Mouse (Mus musculus) midbrain, embryonic 14.5 days (tissue): ENCODE results near the gene Stk32b. TPM values are rescaled to one million over a fixed set of nuclear protein-coding genes. Genes with fewer than 3 reads are reported as not detected.
A peak's percentile ranks its signal among the peaks of the same experiment; 100 is the strongest.

Experiments used
- ATAC-seq: fragments of 200-750 bp; cut with Nextera tagmentation; 2 replicates; pipeline ENCODE4 v1.8.0; 2017; ENCODE audit warnings: moderate number of reproducible peaks, moderate library complexity; ENCODE audit not compliant: low FRiP score, low TSS enrichment
- DNase-seq: peaks from one replicate; pipeline ENCODE4 v3.0.0-alpha.2; 2015
- H3K27ac ChIP-seq: fragments of 300-500 bp; sonication (generic); replicated peaks from 2 replicates; pipeline ENCODE4 v1.5.1; 2014; ENCODE audit warnings: mild to moderate bottlenecking, low read depth, low read length, moderate library complexity
- H3K27me3 ChIP-seq: fragments of 300-500 bp; sonication (generic); 2 replicates; pipeline ENCODE4 v1.6.1; 2014; ENCODE audit warnings: low read length, control low read depth, mixed read lengths; ENCODE audit not compliant: control insufficient read depth, insufficient read depth
- H3K36me3 ChIP-seq: fragments of 300-500 bp; sonication (generic); 2 replicates; pipeline ENCODE4 v1.6.1; 2014; ENCODE audit warnings: low read length, control low read depth; ENCODE audit not compliant: control insufficient read depth, insufficient read depth
- H3K4me1 ChIP-seq: fragments of 300-500 bp; sonication (generic); 2 replicates; pipeline ENCODE4 v1.6.1; 2014; ENCODE audit warnings: mild to moderate bottlenecking, antibody characterized with exemption, low read length, control low read depth; ENCODE audit not compliant: control insufficient read depth, insufficient read depth
- H3K4me2 ChIP-seq: fragments of 300-500 bp; sonication (generic); 2 replicates; pipeline ENCODE4 v1.6.1; 2014; ENCODE audit warnings: mild to moderate bottlenecking, low read length, moderate library complexity
- H3K4me3 ChIP-seq: fragments of 300-500 bp; sonication (generic); replicated peaks from 2 replicates; pipeline ENCODE4 v1.5.1; 2014; ENCODE audit warnings: low read depth, low read length
- H3K9ac ChIP-seq: fragments of 300-500 bp; sonication (generic); replicated peaks from 2 replicates; pipeline ENCODE4 v1.6.1; 2014; ENCODE audit warnings: mild to moderate bottlenecking, low read length, moderate library complexity
- H3K9me3 ChIP-seq: fragments of 300-500 bp; sonication (generic); 2 replicates; pipeline ENCODE4 v1.6.1; 2016; ENCODE audit warnings: low read length, control low read depth, mixed read lengths; ENCODE audit not compliant: control insufficient read depth
- WGBS: fragments of 180-500 bp; shearing (Covaris S2); extraction: QIAGEN DNeasy Blood & Tissue Kit; methylation state at CpG from one replicate; pipeline ENCODE4 v1.1.7; 2014; 5-methylcytosine and 5-hydroxymethylcytosine counted together
- polyA plus RNA-seq: library from polyadenylated mRNA; unstranded; fragments of >200 nt; fragmentation: Nextera tagmentation; extraction: Ambion mirVana; gene quantifications from 2 replicates; pipeline ENCODE4 v1.2.1, GENCODE M21; 2014

Gene Stk32b
- polyA plus RNA-seq = 24.5 and 33.4 TPM in 2 replicates

DNA sequence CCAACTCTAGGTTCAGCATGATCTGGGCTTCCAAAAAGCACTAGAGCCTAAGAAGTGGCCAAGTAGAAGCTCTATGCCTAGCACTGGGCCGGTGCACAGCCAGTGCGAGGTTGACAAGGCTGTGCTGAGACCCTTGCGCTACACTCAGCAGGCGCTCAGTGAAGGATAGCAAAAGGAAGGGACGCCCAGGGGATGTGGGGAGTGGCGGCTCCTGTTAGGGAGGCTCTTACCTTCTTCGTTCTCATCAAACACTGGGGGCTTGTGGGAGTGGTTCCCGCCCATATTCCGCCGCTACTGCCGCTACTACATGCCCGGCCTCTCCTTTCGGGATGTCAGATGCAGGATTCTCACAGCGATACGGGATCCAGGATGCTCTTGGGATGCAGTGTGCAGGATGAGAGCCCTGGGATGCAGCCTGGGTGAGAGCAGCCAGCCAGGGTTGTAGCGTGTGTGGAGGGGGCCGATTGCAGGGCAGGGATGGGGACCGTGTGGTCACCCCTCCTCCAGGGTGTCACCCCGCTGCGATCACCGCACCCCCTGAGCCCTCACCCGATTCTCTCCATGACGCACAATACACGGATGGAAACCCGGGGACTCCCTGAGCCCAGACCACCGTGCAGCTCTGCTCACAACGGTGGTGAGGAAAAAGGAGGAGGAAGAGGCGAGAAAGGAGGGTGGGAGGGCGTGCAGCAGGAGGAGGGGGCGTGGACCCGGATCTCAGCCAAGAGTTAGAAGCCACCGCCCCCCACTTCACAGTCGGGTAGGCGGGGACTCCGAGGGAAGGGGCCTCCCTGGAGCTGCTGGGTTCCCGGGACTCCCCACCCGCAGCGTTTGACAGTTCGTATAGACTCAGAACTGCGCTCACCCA is at the start of gene Stk32b:
TSS of gene Stk32b (minus strand) at position 667 of the 868 bp plus-strand sequence.
- WGBS = under 1% methylated on average over 40 of the region's 40 CpGs

DNA sequence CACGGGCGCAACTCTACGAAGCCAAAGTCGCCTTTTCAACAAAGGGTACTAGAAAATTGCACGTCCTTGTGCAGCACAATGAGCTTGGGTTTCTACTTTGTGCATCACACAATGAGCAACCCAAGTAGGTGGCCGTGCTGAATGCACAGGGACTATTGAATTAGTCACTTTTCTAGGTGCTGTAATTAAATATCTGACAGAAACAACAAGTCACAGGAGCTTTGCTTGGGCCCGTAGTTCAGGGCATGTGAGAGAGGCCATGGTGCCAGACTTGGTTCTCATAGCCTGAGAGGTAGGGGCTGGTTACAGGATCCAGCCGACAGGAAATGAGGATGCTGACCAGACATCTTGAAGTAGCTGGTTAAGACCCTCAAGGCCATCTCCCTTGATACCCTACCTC is 48.9 kb upstream of the Stk32b start:
- ATAC-seq = no peak
- Histone ChIP-seq H3K4me2 (no peak overlapping the region), H3K27me3 (no peaks in the 10 kb centered on the region)

More for the DNA sequence above, at the start of gene Stk32b:
- Histone ChIP-seq H3K27ac (peak within 1 kb of the TSS; percentile 85), H3K4me1 (0 out of 2 replicates have a peak, but pooled peaks cover 4% of the 10 kb centered on the region), H3K4me2 (peak within 1 kb of the TSS; percentile 77), H3K4me3 (peak within 1 kb of the TSS; percentile 60), H3K27me3 (peaks cover 12% of the 10 kb centered on the region; the same call in 1 of the 2 replicates), H3K9ac (peak within 1 kb of the TSS; percentile 83), H3K36me3 (no peaks in the 10 kb centered on the region), H3K9me3 (no peaks in the 10 kb centered on the region; the same call in 1 of the 2 replicates)
- ATAC-seq = peak; percentile 87
- peak; percentile 87 for DNase-seq

DNA sequence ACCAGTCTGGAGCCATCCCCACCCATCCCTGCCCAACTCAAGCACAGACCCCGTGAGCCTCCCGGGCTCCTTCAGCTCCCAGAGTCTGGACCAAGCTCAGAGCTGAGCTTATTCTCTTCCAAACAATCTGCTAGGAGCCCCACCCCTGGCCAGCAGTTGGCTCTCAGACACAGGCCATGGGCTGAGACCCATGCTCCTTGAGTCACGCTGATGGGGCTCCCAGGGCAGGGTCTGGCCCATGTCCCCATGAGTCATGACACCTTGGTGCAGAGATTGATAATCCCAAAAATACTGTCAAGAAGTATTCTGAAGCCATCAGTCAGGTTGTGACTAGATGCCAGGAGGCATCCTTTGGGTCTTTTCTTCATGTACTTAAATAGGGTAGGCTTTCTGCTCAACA is 45.1 kb upstream of the Stk32b start:
- Histone ChIP-seq H3K9me3 (no peaks in the 10 kb centered on the region), H3K27ac (no peak overlapping the region), H3K27me3 (no peaks in the 10 kb centered on the region), H3K36me3 (no peaks in the 10 kb centered on the region), H3K9ac (no peak overlapping the region), H3K4me3 (no peak overlapping the region), H3K4me1 (no peaks in the 10 kb centered on the region), H3K4me2 (no peak overlapping the region)
- ATAC-seq = no peak
- no peak for DNase-seq
- 91% methylated on average over 3 of the region's 3 CpGs for WGBS

More for the DNA sequence above, 48.9 kb upstream of the Stk32b start:
- no peak for DNase-seq
- WGBS = 18% methylated on average over 8 of the region's 8 CpGs
- H3K27ac ChIP-seq = no peak overlapping the region
- no peaks in the 10 kb centered on the region for H3K36me3 ChIP-seq
- H3K4me1 ChIP-seq = 0 out of 2 replicates have a peak, but pooled peaks cover 7% of the 10 kb centered on the region
- no peak overlapping the region for H3K9ac ChIP-seq
- H3K4me3 ChIP-seq = no peak overlapping the region
- no peaks in the 10 kb centered on the region for H3K9me3 ChIP-seq

DNA sequence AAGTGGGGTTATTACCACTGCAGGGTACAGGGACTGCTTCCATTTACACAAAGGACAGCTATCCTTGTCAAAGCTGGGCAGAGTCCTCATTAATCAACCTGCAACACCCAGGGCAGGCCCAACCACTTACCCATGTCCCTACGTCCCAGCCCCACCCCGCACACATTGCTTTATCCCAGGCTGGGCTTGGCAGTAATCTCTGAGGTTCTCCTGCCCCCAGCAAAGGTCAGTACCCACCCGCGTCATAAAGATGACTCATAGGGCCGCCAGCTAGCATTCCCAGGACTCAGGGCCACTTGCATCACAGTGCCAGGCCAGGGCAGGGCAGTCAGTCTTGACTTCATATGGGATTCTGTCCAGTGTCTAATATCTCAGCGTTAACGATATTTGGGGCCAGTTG is 36.4 kb upstream of the Stk32b start:
- Histone ChIP-seq H3K4me1 (no peaks in the 10 kb centered on the region), H3K36me3 (no peaks in the 10 kb centered on the region), H3K9ac (no peak overlapping the region), H3K27me3 (no peaks in the 10 kb centered on the region), H3K27ac (no peak overlapping the region), H3K4me3 (no peak overlapping the region), H3K9me3 (no peaks in the 10 kb centered on the region), H3K4me2 (no peak overlapping the region)
- ATAC-seq (no peak), DNase-seq (no peak)
- WGBS = 85% methylated on average over 7 of the region's 7 CpGs

DNA sequence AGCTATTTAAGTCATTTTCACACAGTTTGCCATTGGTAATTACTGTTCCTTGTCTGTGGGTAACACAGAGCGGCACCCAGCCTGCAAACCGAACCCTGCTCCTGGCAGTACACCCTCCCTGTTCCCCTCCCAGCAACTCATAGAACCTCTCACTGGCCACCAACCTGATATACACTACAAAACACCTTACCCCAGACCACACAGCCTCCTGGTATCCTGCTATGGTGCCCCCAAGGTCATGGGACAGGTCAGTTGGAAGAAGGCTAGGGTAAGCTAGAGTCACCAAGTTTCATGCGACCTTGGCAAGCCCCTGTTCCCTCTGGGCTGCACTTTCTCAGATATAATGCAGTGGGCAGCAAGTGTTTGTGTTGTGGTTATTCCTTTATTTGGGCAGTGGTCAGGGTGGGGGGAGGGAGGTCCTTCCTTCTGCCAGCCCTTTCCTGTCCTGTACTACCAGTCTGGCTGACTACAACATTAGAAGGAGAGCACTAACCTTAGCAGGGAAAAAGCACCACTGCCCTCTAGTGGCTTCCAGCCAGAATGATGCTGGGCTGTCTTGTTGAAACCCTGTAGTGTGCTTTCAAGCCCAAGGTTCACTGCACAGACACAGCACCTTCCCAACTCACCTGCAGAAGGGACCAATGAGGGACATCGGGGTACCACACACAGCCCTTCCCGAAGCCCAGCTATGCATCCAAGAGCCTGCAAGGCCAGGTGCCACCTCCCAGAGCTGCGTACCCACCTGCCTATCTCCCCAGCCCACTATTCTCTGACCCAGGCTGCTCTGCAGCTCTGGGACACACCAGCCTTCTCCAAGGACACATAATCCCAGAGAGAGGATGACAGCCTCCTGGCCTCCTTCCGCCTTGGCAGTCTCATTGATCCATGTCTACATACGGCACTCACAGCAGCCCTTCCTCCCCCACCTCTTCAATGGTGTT is 35.3 kb upstream of the Stk32b start:
- Histone ChIP-seq H3K4me1 (no peaks in the 10 kb centered on the region), H3K9me3 (no peaks in the 10 kb centered on the region), H3K4me2 (no peak overlapping the region), H3K36me3 (no peaks in the 10 kb centered on the region), H3K4me3 (no peak overlapping the region), H3K9ac (no peak overlapping the region), H3K27me3 (no peaks in the 10 kb centered on the region), H3K27ac (no peak overlapping the region)
- DNase-seq (peak; percentile 91), ATAC-seq (peak; percentile 62)
- WGBS = 60% methylated on average over 8 of the region's 8 CpGs

DNA sequence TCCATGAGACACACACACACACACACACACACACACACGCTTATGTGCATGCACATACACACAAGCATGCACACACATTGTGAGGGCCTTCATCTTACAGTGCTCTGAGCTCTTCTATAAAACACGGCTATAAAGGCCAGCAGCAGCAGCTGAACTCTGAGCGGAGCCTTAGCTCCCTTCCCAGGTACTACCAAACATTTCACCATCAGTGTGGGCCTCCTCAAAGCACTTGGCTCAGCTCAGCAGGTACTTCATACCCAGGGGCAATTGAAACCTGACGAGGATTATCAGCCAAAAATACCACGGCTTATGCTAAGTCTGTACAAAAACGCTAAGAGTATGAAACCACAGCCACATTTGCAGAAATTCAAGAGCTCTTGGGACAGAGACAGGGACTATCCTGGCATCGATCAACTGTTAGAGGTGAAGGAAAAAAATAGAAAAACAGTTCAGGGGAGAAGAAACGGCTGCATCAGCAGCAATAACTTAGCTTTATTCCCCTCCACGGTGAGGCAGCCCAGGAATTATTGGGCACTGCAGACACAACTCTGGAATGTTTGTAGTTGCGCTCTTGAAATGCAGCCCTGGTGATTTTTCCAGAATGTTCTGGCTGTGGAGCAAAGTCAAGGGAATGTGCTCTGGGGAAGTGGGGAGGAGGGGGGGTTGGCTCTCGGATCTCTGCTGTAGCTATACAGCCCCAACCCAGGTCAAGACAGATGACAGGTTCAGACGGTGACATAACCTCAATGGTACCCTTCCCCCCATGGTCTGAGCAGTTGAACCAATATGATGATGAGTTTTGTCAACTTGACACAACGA is 27.1 kb upstream of the Stk32b start:
- DNase-seq (no peak), ATAC-seq (no peak)
- peaks cover 7% of the 10 kb centered on the region; the same call in 1 of the 2 replicates for H3K9me3 ChIP-seq
- no peak overlapping the region for H3K4me2 ChIP-seq
- no peaks in the 10 kb centered on the region for H3K36me3 ChIP-seq
- no peak overlapping the region for H3K9ac ChIP-seq
- H3K4me3 ChIP-seq = no peak overlapping the region
- no peaks in the 10 kb centered on the region for H3K27me3 ChIP-seq
- H3K27ac ChIP-seq = no peak overlapping the region
- no peaks in the 10 kb centered on the region for H3K4me1 ChIP-seq
- WGBS = 80% methylated on average over 13 of the region's 13 CpGs

DNA sequence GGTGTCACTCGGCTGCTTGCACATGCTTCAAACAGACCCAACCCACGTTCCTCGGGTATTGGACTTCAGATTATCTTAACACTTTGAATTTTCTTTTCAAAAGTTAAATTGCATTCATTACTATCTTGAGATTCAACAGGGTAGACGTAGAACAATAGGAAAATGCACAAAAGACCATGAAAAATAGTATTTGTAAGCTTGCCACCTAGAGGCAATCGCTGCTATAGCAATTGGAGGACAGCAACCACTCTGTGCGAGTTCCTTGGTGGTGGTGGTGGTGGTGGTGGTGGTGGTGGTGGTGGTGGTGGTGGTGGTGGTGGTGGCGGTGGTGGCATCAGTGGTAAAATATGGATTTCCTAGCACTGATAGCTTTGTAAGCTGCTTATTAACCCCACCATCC is 19.2 kb upstream of the Stk32b start:
- no peaks in the 10 kb centered on the region for H3K27me3 ChIP-seq
- H3K4me3 ChIP-seq = no peak overlapping the region
- H3K4me1 ChIP-seq = no peaks in the 10 kb centered on the region
- no peak overlapping the region for H3K9ac ChIP-seq
- no peak overlapping the region for H3K4me2 ChIP-seq
- peak; percentile 44 for DNase-seq
- WGBS = 51% methylated on average over 7 of the region's 7 CpGs
- no peaks in the 10 kb centered on the region for H3K9me3 ChIP-seq
- ATAC-seq = no peak
- no peaks in the 10 kb centered on the region for H3K36me3 ChIP-seq
- H3K27ac ChIP-seq = no peak overlapping the region

DNA sequence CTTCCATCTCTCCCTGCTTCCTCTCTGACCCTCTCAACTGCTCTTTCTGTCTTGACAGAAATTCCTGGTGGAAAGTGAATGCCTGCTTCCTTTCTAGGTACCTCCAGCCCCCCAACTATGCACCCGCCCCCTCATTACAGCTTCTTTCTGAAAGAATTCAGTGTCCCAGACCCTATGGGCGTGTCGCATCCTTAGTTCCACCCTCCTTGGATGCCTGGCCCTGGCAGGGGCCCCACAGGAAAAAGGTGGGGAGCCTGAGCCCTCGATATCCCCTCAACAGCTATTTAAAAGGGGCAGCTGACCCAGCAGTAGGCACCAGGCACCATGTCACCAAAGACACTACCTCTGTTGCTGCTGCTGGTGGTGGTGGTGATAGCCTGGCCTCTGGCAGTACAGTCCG is 18.3 kb upstream of the Stk32b start, which contains the start of gene Cytl1:
TSS of gene Cytl1 (plus strand) at position 296 of the 400 bp plus-strand sequence.
- H3K36me3 ChIP-seq = no peaks in the 10 kb centered on the region
- DNase-seq = no peak

More for the DNA sequence above, 18.3 kb upstream of the Stk32b start, which contains the start of gene Cytl1:
- H3K27ac ChIP-seq = no peak within 1 kb of the TSS
- ATAC-seq = no peak
- no peaks in the 10 kb centered on the region for H3K27me3 ChIP-seq
- no peaks in the 10 kb centered on the region for H3K9me3 ChIP-seq
- no peak within 1 kb of the TSS for H3K4me3 ChIP-seq
- H3K4me1 ChIP-seq = no peaks in the 10 kb centered on the region
- H3K4me2 ChIP-seq = no peak within 1 kb of the TSS
- 42% methylated on average over 5 of the region's 5 CpGs for WGBS
- H3K9ac ChIP-seq = no peak within 1 kb of the TSS
